Mouse (Mus musculus) midbrain, embryonic 15.5 days (tissue): ENCODE results near the gene Snx10. TPM values are rescaled to one million over a fixed set of nuclear protein-coding genes. Genes with fewer than 3 reads are reported as not detected.
A peak's percentile ranks its signal among the peaks of the same experiment; 100 is the strongest.

Experiments
- ATAC-seq: fragments of 200-750 bp; cut with Nextera tagmentation; replicated peaks from 2 replicates; pipeline ENCODE4 v1.8.0; 2017; ENCODE audit warnings: moderate TSS enrichment
- H3K27ac ChIP-seq: fragments of 300-500 bp; sonication (generic); 2 replicates; pipeline ENCODE4 v1.5.1; 2015; ENCODE audit warnings: mild to moderate bottlenecking, inconsistent platforms
- H3K27me3 ChIP-seq: fragments of 300-500 bp; sonication (generic); replicated peaks from 2 replicates; pipeline ENCODE4 v1.6.1; 2015; ENCODE audit warnings: inconsistent platforms
- H3K36me3 ChIP-seq: fragments of 300-500 bp; sonication (generic); replicated peaks from 2 replicates; pipeline ENCODE4 v1.6.1; 2015; ENCODE audit warnings: inconsistent platforms
- H3K4me1 ChIP-seq: fragments of 300-500 bp; sonication (generic); 2 replicates; pipeline ENCODE4 v1.6.1; 2015; ENCODE audit warnings: inconsistent platforms
- H3K4me2 ChIP-seq: fragments of 300-500 bp; sonication (generic); 2 replicates; pipeline ENCODE4 v1.6.1; 2015; ENCODE audit warnings: inconsistent platforms, mild to moderate bottlenecking, moderate library complexity
- H3K4me3 ChIP-seq: fragments of 300-500 bp; sonication (generic); 2 replicates; pipeline ENCODE4 v1.5.1; 2015; ENCODE audit warnings: mild to moderate bottlenecking, inconsistent platforms
- H3K9ac ChIP-seq: fragments of 300-500 bp; sonication (generic); 2 replicates; pipeline ENCODE4 v1.6.1; 2015; ENCODE audit warnings: mild to moderate bottlenecking, inconsistent platforms
- H3K9me3 ChIP-seq: fragments of 300-500 bp; sonication (generic); 2 replicates; pipeline ENCODE4 v1.6.1; 2016; ENCODE audit warnings: inconsistent platforms
- WGBS: fragments of 180-500 bp; shearing (Covaris S2); methylation state at CpG from one replicate; pipeline ENCODE4 v1.1.7; 2015; ENCODE audit warnings: mixed read lengths; 5-methylcytosine and 5-hydroxymethylcytosine counted together
- polyA plus RNA-seq: library from polyadenylated mRNA; unstranded; fragments of >200 nt; fragmentation: Nextera tagmentation; extraction: Ambion mirVana; gene quantifications from 2 replicates; pipeline ENCODE4 v1.2.1, GENCODE M21; 2015

The Snx10 gene
- polyA plus RNA-seq, 1 experiment from 2014 or later = 52.8 TPM

DNA sequence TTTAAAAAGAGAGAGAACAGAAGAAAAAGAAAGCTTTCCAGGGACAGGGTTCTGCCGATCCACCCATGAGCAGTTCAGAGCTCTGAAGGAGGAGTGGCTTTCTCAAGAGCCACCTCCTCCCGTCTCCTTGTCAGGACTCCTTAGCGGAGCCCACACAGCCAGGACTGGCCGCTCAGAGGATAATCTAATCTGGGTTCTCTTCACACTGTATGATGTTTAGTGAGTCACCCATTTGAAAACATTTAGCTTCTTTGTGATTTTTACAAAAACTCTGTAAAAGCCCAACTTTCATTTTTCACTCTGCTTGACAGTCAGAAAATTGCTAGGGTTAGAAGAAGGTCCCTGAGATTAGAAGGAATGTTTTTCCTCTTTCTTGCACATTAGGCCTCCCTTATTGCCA, 70.8 kb downstream of the Snx10 start:
- Histone ChIP-seq H3K4me2 (no peak overlapping the region), H3K4me1 (peaks cover 43% of the 10 kb centered on the region), H3K9ac (no peak overlapping the region), H3K36me3 (no peaks in the 10 kb centered on the region), H3K9me3 (no peaks in the 10 kb centered on the region), H3K27ac (peak overlapping the region; percentile 99), H3K27me3 (no peaks in the 10 kb centered on the region), H3K4me3 (no peak overlapping the region)
- WGBS = 38% methylated on average over 4 of the region's 4 CpGs
- ATAC-seq = no peak

GRCm38 (mm10) chr6:51598058-51598457, 74.4 kb downstream of the Snx10 start:
- WGBS = 51% methylated on average over 7 of the region's 7 CpGs
- Histone ChIP-seq H3K9ac (no peak overlapping the region), H3K27ac (0 out of 2 replicates have a peak overlapping the region, but pooled peaks have one; percentile 5), H3K4me2 (no peak overlapping the region), H3K4me1 (peaks cover 29% of the 10 kb centered on the region), H3K36me3 (no peaks in the 10 kb centered on the region), H3K9me3 (no peaks in the 10 kb centered on the region), H3K27me3 (no peaks in the 10 kb centered on the region), H3K4me3 (no peak overlapping the region)
- no peak for ATAC-seq

DNA sequence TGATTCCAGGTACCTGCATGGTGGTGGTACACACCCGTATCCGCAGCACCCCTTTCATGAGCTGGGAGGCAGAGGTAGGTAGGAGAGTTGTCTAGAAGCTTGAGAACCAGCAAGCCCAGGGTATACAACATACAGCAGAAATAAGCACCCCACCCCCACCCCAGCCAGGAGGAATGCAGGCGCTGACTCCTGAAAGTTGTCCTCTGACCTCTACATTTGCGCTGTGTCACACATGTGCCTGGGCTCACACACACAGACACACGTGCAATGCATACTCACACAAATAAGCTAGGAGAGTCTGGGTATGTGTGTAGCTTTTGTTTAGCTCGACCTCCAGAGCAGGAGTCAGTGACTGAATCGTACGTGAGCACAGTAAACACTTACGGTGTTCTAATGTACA, 76.7 kb downstream of the Snx10 start:
- H3K4me3 ChIP-seq = no peak overlapping the region
- no peak for ATAC-seq
- H3K4me1 ChIP-seq = peaks cover 29% of the 10 kb centered on the region
- no peaks in the 10 kb centered on the region for H3K27me3 ChIP-seq
- 86% methylated on average over 9 of the region's 9 CpGs for WGBS
- H3K9me3 ChIP-seq = no peaks in the 10 kb centered on the region
- no peak overlapping the region for H3K9ac ChIP-seq
- H3K36me3 ChIP-seq = no peaks in the 10 kb centered on the region
- H3K27ac ChIP-seq = no peak overlapping the region
- H3K4me2 ChIP-seq = no peak overlapping the region

- no peaks in the 10 kb centered on the region for H3K27me3 ChIP-seq
- no peak overlapping the region for H3K9ac ChIP-seq
- H3K9me3 ChIP-seq = no peaks in the 10 kb centered on the region
- no peak overlapping the region for H3K4me2 ChIP-seq
- H3K4me1 ChIP-seq = peaks cover 41% of the 10 kb centered on the region
- no peak overlapping the region for H3K27ac ChIP-seq
- WGBS = 80% methylated on average over 1 of the region's 1 CpGs
- no peak for ATAC-seq
- H3K36me3 ChIP-seq = no peaks in the 10 kb centered on the region
- H3K4me3 ChIP-seq = no peak overlapping the region
Observed at GRCm38 (mm10) chr6:51602341-51602740, 78.6 kb downstream of the Snx10 start.

DNA sequence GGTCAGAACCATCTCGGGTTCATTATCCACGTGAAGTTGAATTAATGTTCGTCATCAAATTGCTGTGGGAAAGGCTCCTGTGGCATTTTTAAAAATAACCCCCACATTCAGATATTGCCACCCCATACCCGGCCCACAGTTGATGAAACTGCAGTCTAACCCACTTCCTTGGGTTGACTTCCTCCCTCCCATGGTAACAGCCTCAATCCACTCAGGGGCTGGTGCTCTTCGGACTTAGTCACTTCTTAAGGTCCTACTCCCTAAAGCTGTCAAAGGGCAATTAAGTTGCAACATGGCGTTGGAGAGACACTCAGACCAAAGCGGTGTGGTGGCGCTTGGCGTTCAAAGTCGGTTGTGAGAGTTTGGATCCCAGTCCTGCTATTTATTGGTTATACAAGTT, 80.0 kb downstream of the Snx10 start:
- H3K4me3 ChIP-seq = no peak overlapping the region
- H3K4me2 ChIP-seq = no peak overlapping the region
- H3K9me3 ChIP-seq = no peaks in the 10 kb centered on the region
- peak overlapping the region; percentile 39; the same call in 1 of the 2 replicates for H3K27ac ChIP-seq
- H3K4me1 ChIP-seq = peaks cover 40% of the 10 kb centered on the region
- H3K27me3 ChIP-seq = no peaks in the 10 kb centered on the region
- no peaks in the 10 kb centered on the region for H3K36me3 ChIP-seq
- ATAC-seq = no peak
- no peak overlapping the region for H3K9ac ChIP-seq
- 82% methylated on average over 10 of the region's 10 CpGs for WGBS

DNA sequence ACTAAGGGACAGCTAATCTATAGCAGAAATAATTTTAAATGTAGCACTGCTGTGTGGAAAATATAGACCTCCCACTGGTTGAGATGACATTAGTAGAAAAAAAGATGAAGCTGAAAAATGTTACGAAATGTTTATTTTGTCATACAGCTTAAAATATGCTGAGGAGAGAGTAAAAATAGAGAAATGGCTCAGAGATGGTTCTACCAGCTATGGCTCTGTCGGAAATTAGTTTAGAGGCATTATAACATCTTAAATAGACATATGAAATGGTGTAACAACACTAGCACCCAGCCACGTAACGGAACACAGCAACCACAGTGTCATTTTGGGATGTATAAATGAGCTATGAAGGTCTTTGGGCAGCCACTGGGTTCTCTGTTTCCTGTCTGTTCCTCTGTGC, 82.5 kb downstream of the Snx10 start:
- no peak overlapping the region for H3K4me2 ChIP-seq
- no peak overlapping the region for H3K4me3 ChIP-seq
- peak; percentile 4; the same call in 1 of the 2 replicates for ATAC-seq
- peaks cover 44% of the 10 kb centered on the region for H3K4me1 ChIP-seq
- H3K9ac ChIP-seq = no peak overlapping the region
- no peaks in the 10 kb centered on the region for H3K9me3 ChIP-seq
- H3K27ac ChIP-seq = peak overlapping the region; percentile 72
- 76% methylated on average over 4 of the region's 4 CpGs for WGBS
- H3K27me3 ChIP-seq = no peaks in the 10 kb centered on the region
- H3K36me3 ChIP-seq = no peaks in the 10 kb centered on the region

DNA sequence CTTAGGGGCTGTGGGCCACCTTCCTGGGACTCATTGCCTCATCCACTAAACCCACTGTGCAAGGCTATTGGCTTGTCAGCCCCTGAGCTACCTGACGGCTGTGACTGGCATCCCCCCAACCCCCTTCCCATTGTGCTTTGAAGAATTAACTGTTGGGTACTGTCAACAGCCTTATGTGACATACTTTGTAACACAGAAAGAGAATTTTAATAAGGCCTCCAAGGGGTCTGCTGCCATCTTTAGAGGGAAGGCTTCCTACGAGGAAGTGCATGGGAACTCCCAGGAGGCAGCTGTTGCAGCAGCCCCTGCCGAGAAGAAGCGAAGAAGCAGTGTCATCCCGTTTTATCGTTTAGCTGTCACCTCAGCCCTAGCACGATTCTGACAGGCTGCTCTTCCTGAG, 83.1 kb downstream of the Snx10 start:
- ATAC-seq = peak; percentile 72
- no peaks in the 10 kb centered on the region for H3K9me3 ChIP-seq
- H3K4me1 ChIP-seq = peaks cover 44% of the 10 kb centered on the region
- H3K27ac ChIP-seq = peak overlapping the region; percentile 72
- no peaks in the 10 kb centered on the region for H3K27me3 ChIP-seq
- no peak overlapping the region for H3K4me3 ChIP-seq
- 19% methylated on average over 7 of the region's 7 CpGs for WGBS
- no peaks in the 10 kb centered on the region for H3K36me3 ChIP-seq
- H3K9ac ChIP-seq = no peak overlapping the region
- H3K4me2 ChIP-seq = no peak overlapping the region

DNA sequence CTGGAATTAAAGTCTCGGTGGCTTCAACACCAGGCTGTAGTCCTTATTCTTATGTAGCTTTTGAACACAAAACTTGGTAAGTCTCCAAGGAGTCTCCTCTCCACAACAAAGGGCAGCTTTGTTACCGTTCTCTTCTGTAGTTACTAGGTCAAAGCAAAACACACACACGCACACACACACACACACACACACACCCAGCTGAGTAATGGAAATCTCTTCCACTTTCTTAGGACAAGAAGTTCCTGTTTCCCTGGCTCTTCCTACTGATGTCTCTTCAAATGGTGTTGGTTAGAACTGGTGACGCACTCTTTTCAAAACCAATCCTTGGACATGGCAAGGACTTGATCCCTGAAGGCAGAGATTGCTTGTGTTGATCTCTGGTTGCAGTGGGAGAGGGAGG, 87.9 kb downstream of the Snx10 start:
- no peak for ATAC-seq
- Histone ChIP-seq H3K4me2 (no peak overlapping the region), H3K27ac (peak overlapping the region; percentile 93)

DNA sequence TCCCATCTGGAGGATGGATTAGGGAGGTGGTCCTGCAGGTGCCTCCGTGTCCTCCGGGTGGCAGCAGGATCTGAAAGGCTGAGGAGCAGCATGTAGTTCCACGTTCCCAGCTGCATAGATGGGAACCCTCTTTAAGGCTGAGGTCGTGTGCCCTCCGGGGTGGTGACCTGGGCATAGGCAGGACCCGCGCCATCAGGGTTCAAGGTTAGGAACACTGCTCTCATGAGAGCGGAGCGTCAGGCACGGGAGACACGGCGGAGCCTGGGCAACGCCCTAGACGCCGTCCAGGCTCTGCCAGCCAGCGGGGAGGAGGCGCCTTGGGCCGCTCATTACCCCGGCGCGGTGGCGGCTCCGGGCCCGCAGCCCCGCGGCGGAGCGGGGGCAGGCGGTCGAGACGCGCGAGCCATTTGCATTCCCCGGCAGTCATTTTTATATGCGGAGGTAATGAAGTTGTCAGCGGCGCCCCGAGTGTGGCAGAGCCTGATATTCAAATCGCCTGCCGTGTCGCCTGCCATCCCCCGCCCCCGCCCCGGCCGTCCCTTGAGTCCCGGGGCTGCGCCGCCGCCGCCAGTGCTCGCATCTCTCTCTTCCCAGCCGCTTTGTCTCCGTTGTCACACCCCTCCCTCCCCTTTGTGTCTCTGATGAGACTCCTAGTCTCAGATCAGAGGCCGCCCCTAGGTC, 88.8 kb downstream of the Snx10 start:
- Histone ChIP-seq H3K4me2 (peak overlapping the region; percentile 80), H3K4me3 (peak overlapping the region; percentile 46), H3K36me3 (no peaks in the 10 kb centered on the region), H3K9me3 (no peaks in the 10 kb centered on the region), H3K9ac (peak overlapping the region; percentile 62), H3K27me3 (no peaks in the 10 kb centered on the region), H3K27ac (peak overlapping the region; percentile 93), H3K4me1 (peaks cover 17% of the 10 kb centered on the region)
- WGBS = under 1% methylated on average over 53 of the region's 54 CpGs
- ATAC-seq = peak; percentile 88

More for the DNA sequence above, 87.9 kb downstream of the Snx10 start:
- H3K9me3 ChIP-seq = no peaks in the 10 kb centered on the region
- no peaks in the 10 kb centered on the region for H3K36me3 ChIP-seq
- no peak overlapping the region for H3K4me3 ChIP-seq
- no peaks in the 10 kb centered on the region for H3K27me3 ChIP-seq
- H3K4me1 ChIP-seq = peaks cover 25% of the 10 kb centered on the region
- H3K9ac ChIP-seq = no peak overlapping the region
- WGBS = 76% methylated on average over 4 of the region's 4 CpGs

GRCm38 (mm10) chr6:51613661-51614060, 90.0 kb downstream of the Snx10 start:
- H3K4me1 ChIP-seq = peaks cover 16% of the 10 kb centered on the region
- no peaks in the 10 kb centered on the region for H3K36me3 ChIP-seq
- peak overlapping the region; percentile 93; the same call in 1 of the 2 replicates for H3K27ac ChIP-seq
- no peaks in the 10 kb centered on the region for H3K9me3 ChIP-seq
- 67% methylated on average over 11 of the region's 11 CpGs for WGBS
- H3K9ac ChIP-seq = no peak overlapping the region
- H3K27me3 ChIP-seq = no peaks in the 10 kb centered on the region
- no peak overlapping the region for H3K4me3 ChIP-seq
- H3K4me2 ChIP-seq = no peak overlapping the region
- ATAC-seq = no peak

DNA sequence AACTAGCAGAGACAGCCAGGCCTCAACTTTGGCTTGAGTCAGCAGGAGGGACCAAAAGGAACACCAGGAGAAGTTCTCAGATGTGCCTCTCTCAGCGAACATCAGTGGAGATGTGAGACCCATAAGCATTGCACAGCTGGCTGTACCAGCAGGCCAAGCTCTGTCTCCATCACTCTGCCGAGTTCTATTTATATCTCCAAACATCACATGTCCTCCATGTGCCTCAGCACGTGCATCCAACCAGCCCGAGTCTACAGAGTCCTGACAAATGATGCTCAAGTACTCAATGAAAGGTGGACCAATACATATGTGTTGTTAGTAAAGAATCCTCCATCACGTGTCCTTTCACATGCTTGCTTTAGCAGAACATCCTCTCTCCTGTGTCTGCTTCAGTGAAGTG, 103.1 kb downstream of the Snx10 start:
- Histone ChIP-seq H3K4me3 (no peak overlapping the region), H3K9me3 (no peaks in the 10 kb centered on the region), H3K4me1 (no peaks in the 10 kb centered on the region), H3K9ac (no peak overlapping the region), H3K4me2 (no peak overlapping the region), H3K36me3 (no peaks in the 10 kb centered on the region), H3K27ac (no peak overlapping the region), H3K27me3 (no peaks in the 10 kb centered on the region)
- 87% methylated on average over 5 of the region's 5 CpGs for WGBS
- no peak for ATAC-seq

- WGBS = 68% methylated on average over 3 of the region's 3 CpGs
- no peaks in the 10 kb centered on the region for H3K27me3 ChIP-seq
- H3K4me2 ChIP-seq = no peak overlapping the region
- no peaks in the 10 kb centered on the region for H3K9me3 ChIP-seq
- H3K9ac ChIP-seq = no peak overlapping the region
- H3K4me1 ChIP-seq = no peaks in the 10 kb centered on the region
- H3K27ac ChIP-seq = no peak overlapping the region
- H3K4me3 ChIP-seq = no peak overlapping the region
- no peaks in the 10 kb centered on the region for H3K36me3 ChIP-seq
- ATAC-seq = no peak
Observed at GRCm38 (mm10) chr6:51629671-51630070, 106.0 kb downstream of the Snx10 start.

GRCm38 (mm10) chr6:51630184-51630583, 106.5 kb downstream of the Snx10 start:
- H3K4me1 ChIP-seq = peaks cover 4% of the 10 kb centered on the region; the same call in 1 of the 2 replicates
- H3K4me2 ChIP-seq = no peak overlapping the region
- H3K9me3 ChIP-seq = no peaks in the 10 kb centered on the region
- 77% methylated on average over 2 of the region's 2 CpGs for WGBS
- H3K4me3 ChIP-seq = no peak overlapping the region
- H3K27ac ChIP-seq = no peak overlapping the region
- H3K36me3 ChIP-seq = no peaks in the 10 kb centered on the region
- H3K27me3 ChIP-seq = no peaks in the 10 kb centered on the region
- no peak for ATAC-seq
- H3K9ac ChIP-seq = no peak overlapping the region
